Mouse (Mus musculus) stomach, embryonic 15.5 days (tissue): Measurements from ENCODE around the gene Spib. TPM values are rescaled to one million over a fixed set of nuclear protein-coding genes. Genes with fewer than 3 reads are reported as not detected.

Experiments used
- microRNA-seq: library from miRNA; unstranded; fragments of <30 nt; microRNA quantifications from one replicate; pipeline ENCODE4, GENCODE M21; 2016
- polyA plus RNA-seq: library from polyadenylated mRNA; unstranded; fragments of >200 nt; fragmentation: Nextera tagmentation; extraction: Ambion mirVana; gene quantifications from 2 replicates; pipeline ENCODE4 v1.2.1, GENCODE M21; 2015

Gene Spib
- polyA plus RNA-seq, 1 experiment from 2014 or later = 0.42 TPM

Small RNA genes lying within 50 kb of the gene (microRNA-seq; reads per million reads assigned to microRNA genes)
- gene Mir7053 = not detected

Other genes with a start within 250 kb of the Spib start
- 5.1 and 6.9 TPM in 2 replicates for gene Clec11a, start 225.2 kb downstream of the Spib start, polyA plus RNA-seq
- 2.2 TPM in 2 replicates for gene Shank1, start 221.8 kb downstream of the Spib start, polyA plus RNA-seq
- 1.6 and 1.7 TPM in 2 replicates for gene Syt3, start 148.0 kb downstream of the Spib start, polyA plus RNA-seq
- gene 1700008O03Rik, start 146.3 kb downstream of the Spib start, polyA plus RNA-seq = 0.80 and 1.2 TPM in 2 replicates
- gene Lrrc4b, start 103.1 kb downstream of the Spib start, polyA plus RNA-seq = 0.70 and 0.81 TPM in 2 replicates
- 0.94 and 1.7 TPM in 2 replicates for gene Aspdh, start 66.7 kb downstream of the Spib start, polyA plus RNA-seq
- 91.3 and 105 TPM in 2 replicates for gene Josd2, start 64.1 kb downstream of the Spib start, polyA plus RNA-seq
- 98.8 and 106 TPM in 2 replicates for gene Emc10, start 35.5 kb downstream of the Spib start, polyA plus RNA-seq
- gene Fam71e1, start 35.5 kb downstream of the Spib start, polyA plus RNA-seq = 9.1 and 12.3 TPM in 2 replicates
- gene Mybpc2, start 7.4 kb downstream of the Spib start, polyA plus RNA-seq = 0.27 and 0.32 TPM in 2 replicates
- gene Pold1, start 16.8 kb upstream of the Spib start, polyA plus RNA-seq = 69.8 and 75.6 TPM in 2 replicates
- 62.9 and 65.0 TPM in 2 replicates for gene Nr1h2, start 21.9 kb upstream of the Spib start, polyA plus RNA-seq
- gene Napsa, start 40.3 kb upstream of the Spib start, polyA plus RNA-seq = 4.9 and 5.0 TPM in 2 replicates
- 0.30 and 0.39 TPM in 2 replicates for gene Kcnc3, start 58.6 kb upstream of the Spib start, polyA plus RNA-seq
- 29.0 and 32.7 TPM in 2 replicates for gene Myh14, start 138.8 kb upstream of the Spib start, polyA plus RNA-seq
- gene Izumo2, start 176.7 kb upstream of the Spib start, polyA plus RNA-seq = not detected in 2 replicates
- 32.5 and 33.2 TPM in 2 replicates for gene Vrk3, start 216.3 kb upstream of the Spib start, polyA plus RNA-seq
- gene Zfp473, start 219.0 kb upstream of the Spib start, polyA plus RNA-seq = 2.1 and 2.3 TPM in 2 replicates